Mouse (Mus musculus): ENCODE data around the gene 9530077C05Rik.
"Not testable (repeated sequence)": the region's sequence is repeated elsewhere in the genome, so short reads cannot be mapped to it uniquely, and the experiment has no call there.

The 9530077C05Rik gene

GRCm38 (mm10) chr9:22419877-22420276, 8.6 kb downstream of the 9530077C05Rik start:
- no peak for DNase-seq (ENCODE audit: low spot score in 2 of 2)

- no peak for DNase-seq (ENCODE audit: low spot score in 2 of 2)
These were observed 9.2 kb downstream of the 9530077C05Rik start for GRCm38 (mm10) chr9:22420491-22420890.

GRCm38 (mm10) chr9:22422559-22422958, 11.2 kb downstream of the 9530077C05Rik start:
- DNase-seq (ENCODE audit: low spot score in 2 of 2): no peak

GRCm38 (mm10) chr9:22423507-22423906, 12.2 kb downstream of the 9530077C05Rik start:
- no peak for DNase-seq (ENCODE audit: low spot score in 2 of 2)

- DNase-seq (ENCODE audit: low spot score in 2 of 2): no peak
These were observed 12.9 kb downstream of the 9530077C05Rik start for GRCm38 (mm10) chr9:22424196-22424595.

GRCm38 (mm10) chr9:22424719-22425118, 13.4 kb downstream of the 9530077C05Rik start:
- DNase-seq (ENCODE audit: low spot score in 2 of 2): no peak

GRCm38 (mm10) chr9:22428028-22428665, 16.8 kb downstream of the 9530077C05Rik start:
- no peak for DNase-seq (ENCODE audit: low spot score in 2 of 2)

- DNase-seq (ENCODE audit: low spot score in 2 of 2): no peak
These were observed 17.5 kb downstream of the 9530077C05Rik start for GRCm38 (mm10) chr9:22428666-22429410.

- DNase-seq (ENCODE audit: low spot score in 2 of 2): no peak
These were observed 18.4 kb downstream of the 9530077C05Rik start for GRCm38 (mm10) chr9:22429533-22430241.

GRCm38 (mm10) chr9:22430315-22430840, 19.1 kb downstream of the 9530077C05Rik start:
- no peak for DNase-seq (ENCODE audit: low spot score in 2 of 2)

GRCm38 (mm10) chr9:22433221-22433620, 21.9 kb downstream of the 9530077C05Rik start:
- DNase-seq (ENCODE audit: low spot score in 2 of 2): no peak

GRCm38 (mm10) chr9:22434101-22434500, 22.8 kb downstream of the 9530077C05Rik start:
- no peak for DNase-seq (ENCODE audit: low spot score in 2 of 2)

GRCm38 (mm10) chr9:22438826-22439225, 27.5 kb downstream of the 9530077C05Rik start:
- DNase-seq (ENCODE audit: low spot score in 2 of 2): no peak

- DNase-seq (ENCODE audit: low spot score in 2 of 2): no peak
These were observed 31.8 kb downstream of the 9530077C05Rik start for GRCm38 (mm10) chr9:22443157-22443556.

GRCm38 (mm10) chr9:22445123-22445522, 33.8 kb downstream of the 9530077C05Rik start:
- no peak for DNase-seq (ENCODE audit: low spot score in 2 of 2)

GRCm38 (mm10) chr9:22447213-22447612, 35.9 kb downstream of the 9530077C05Rik start:
- DNase-seq (ENCODE audit: low spot score in 2 of 2): no peak

GRCm38 (mm10) chr9:22448420-22448819, 37.1 kb downstream of the 9530077C05Rik start:
- no peak for DNase-seq (ENCODE audit: low spot score in 2 of 2)

- no peak for DNase-seq (ENCODE audit: low spot score in 2 of 2)
These were observed 37.9 kb downstream of the 9530077C05Rik start for GRCm38 (mm10) chr9:22449209-22449608.

GRCm38 (mm10) chr9:22452697-22453096, 41.4 kb downstream of the 9530077C05Rik start:
- no peak for DNase-seq (ENCODE audit: low spot score in 2 of 2)

- no peak for DNase-seq (ENCODE audit: low spot score in 2 of 2)
These were observed 42.2 kb downstream of the 9530077C05Rik start for GRCm38 (mm10) chr9:22453501-22453924.

GRCm38 (mm10) chr9:22453990-22454389, 42.7 kb downstream of the 9530077C05Rik start, which contains the start of gene Gm17545:
TSS of gene Gm17545 (plus strand) at chr9:22454290.
- not testable (repeated sequence) for DNase-seq (ENCODE audit: low spot score in 2 of 2)

- no peak for DNase-seq (ENCODE audit: low spot score in 2 of 2)
These were observed 43.7 kb downstream of the 9530077C05Rik start for GRCm38 (mm10) chr9:22455041-22455440.

Data from right cerebral cortex, postnatal 36 days (tissue).